Mouse (Mus musculus): ENCODE data around the gene Olfr469. TPM values are rescaled to one million over a fixed set of nuclear protein-coding genes. Genes with fewer than 3 reads are reported as not detected.
"Not testable (repeated sequence)": the region's sequence is repeated elsewhere in the genome, so short reads cannot be mapped to it uniquely, and the experiment has no call there.

The Olfr469 gene
- polyA plus RNA-seq (2015; fragmentation: Nextera tagmentation; extraction: Ambion mirVana): not detected in 2 replicates

DNA sequence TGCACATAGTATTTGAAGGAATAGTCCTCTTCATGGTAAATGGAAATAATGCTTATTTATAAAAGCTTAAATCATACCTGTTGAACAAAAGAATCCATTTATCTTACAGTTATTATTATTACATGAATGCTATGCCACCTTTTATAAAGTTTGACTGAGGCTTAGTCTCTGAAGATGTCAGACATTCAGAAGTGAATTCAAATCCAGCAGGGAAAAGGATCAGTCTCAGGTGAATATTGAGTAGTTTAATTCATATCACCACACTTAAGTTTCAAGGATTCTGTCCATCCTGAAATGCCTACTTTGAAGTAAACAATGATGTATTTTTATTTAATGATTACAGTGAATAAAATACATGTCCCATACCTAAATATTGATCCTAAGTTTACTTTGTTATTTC is at the start of gene Olfr469:
TSS of gene Olfr469 (minus strand) at position 101 of the 400 bp plus-strand sequence.
- H3K4me1 ChIP-seq (ENCODE audit: control insufficient read depth, insufficient read depth, low read depth, low read length); H3K4me3 ChIP-seq (ENCODE audit: low read length); ATAC-seq; H3K27me3 ChIP-seq (replicated peaks; ENCODE audit: control insufficient read depth, insufficient read depth, low read length); H3K9ac ChIP-seq (ENCODE audit: low read depth, low read length); H3K27ac ChIP-seq (ENCODE audit: low read depth, low read length); H3K36me3 ChIP-seq (ENCODE audit: control insufficient read depth, insufficient read depth, low read length); H3K4me2 ChIP-seq (ENCODE audit: low read length); H3K9me3 ChIP-seq (ENCODE audit: control insufficient read depth, low read length): not testable (repeated sequence)

DNA sequence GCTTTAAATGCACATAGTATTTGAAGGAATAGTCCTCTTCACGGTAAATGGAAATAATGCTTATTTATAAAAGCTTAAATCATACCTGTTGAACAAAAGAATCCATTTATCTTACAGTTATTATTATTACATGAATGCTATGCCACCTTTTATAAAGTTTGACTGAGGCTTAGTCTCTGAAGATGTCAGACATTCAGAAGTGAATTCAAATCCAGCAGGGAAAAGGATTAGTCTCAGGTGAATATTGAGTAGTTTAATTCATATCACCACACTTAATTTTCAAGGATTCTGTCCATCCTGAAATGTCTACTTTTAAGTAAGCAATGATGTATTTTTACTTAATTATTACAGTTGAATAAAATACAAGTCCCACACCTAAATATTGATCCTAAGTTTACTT is 22.0 kb upstream of the Olfr469 start, which contains the start of gene Olfr470:
TSS of gene Olfr470 (minus strand) at position 101 of the 400 bp plus-strand sequence.
- not testable (repeated sequence) for ATAC-seq; H3K4me1 ChIP-seq (ENCODE audit: control insufficient read depth, insufficient read depth, low read depth, low read length); H3K27ac ChIP-seq (ENCODE audit: low read depth, low read length); H3K36me3 ChIP-seq (ENCODE audit: control insufficient read depth, insufficient read depth, low read length); H3K9me3 ChIP-seq (ENCODE audit: control insufficient read depth, low read length); H3K9ac ChIP-seq (ENCODE audit: low read depth, low read length); H3K4me2 ChIP-seq (ENCODE audit: low read length); H3K4me3 ChIP-seq (ENCODE audit: low read length); H3K27me3 ChIP-seq (replicated peaks; ENCODE audit: control insufficient read depth, insufficient read depth, low read length)
- WGBS: 81% methylated on average over 1 of the region's 1 CpGs

DNA sequence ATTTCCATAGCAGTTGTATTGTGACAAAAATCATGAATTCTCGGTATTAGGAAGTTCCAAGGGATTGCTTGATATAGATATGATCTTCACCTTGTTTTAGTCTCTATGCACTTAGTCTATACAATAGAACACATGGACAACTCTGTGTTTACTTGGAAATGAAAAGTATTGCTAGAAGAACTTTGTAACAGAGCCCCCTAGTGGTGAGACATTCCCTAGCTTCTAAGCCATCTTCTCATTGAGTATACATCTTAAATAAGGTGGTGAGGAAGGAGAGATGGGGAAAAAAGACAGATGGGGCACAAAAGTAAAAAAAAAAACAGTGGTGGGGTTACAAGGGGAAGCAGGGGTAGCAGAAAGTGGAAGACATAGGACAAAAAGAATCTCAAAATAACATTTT is 16.4 kb upstream of the Olfr469 start:
- no peaks in the 10 kb centered on the region for H3K36me3 ChIP-seq (ENCODE audit: control insufficient read depth, insufficient read depth, low read length)
- WGBS: 80% methylated on average over 1 of the region's 1 CpGs
- ATAC-seq: no peak
- H3K9me3 ChIP-seq (ENCODE audit: control insufficient read depth, low read length): no peaks in the 10 kb centered on the region
- no peak overlapping the region for H3K4me2 ChIP-seq (ENCODE audit: low read length)
- no peaks in the 10 kb centered on the region for H3K4me1 ChIP-seq (ENCODE audit: control insufficient read depth, insufficient read depth, low read depth, low read length)
- no peak overlapping the region for H3K9ac ChIP-seq (ENCODE audit: low read depth, low read length)
- H3K27me3 ChIP-seq (replicated peaks; ENCODE audit: control insufficient read depth, insufficient read depth, low read length): no peaks in the 10 kb centered on the region
- H3K27ac ChIP-seq (ENCODE audit: low read depth, low read length): no peak overlapping the region
- no peak overlapping the region for H3K4me3 ChIP-seq (ENCODE audit: low read length)

DNA sequence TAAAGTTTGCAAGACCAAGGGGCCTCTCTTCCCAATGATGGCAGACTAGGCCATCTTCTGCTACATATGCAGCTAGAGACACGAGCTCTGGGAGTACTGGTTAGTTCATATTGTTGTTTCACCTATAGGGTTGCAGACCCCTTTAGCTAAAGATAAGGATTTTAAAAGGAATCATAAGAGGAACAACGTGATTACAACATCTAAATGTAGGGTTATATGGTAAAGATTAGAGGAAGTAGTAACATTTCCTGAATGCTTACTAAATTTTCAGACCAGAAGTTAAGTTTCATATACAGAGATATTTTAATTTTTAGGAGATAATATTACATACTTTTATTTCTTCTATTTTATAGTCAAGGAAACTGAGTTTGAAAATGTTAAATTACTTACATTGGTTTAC is 1.5 kb downstream of the Olfr469 start:
- not testable (repeated sequence) for H3K9me3 ChIP-seq (ENCODE audit: control insufficient read depth, low read length); H3K4me1 ChIP-seq (ENCODE audit: control insufficient read depth, insufficient read depth, low read depth, low read length); H3K27me3 ChIP-seq (replicated peaks; ENCODE audit: control insufficient read depth, insufficient read depth, low read length); H3K9ac ChIP-seq (ENCODE audit: low read depth, low read length); H3K4me2 ChIP-seq (ENCODE audit: low read length); H3K4me3 ChIP-seq (ENCODE audit: low read length); H3K36me3 ChIP-seq (ENCODE audit: control insufficient read depth, insufficient read depth, low read length); ATAC-seq; H3K27ac ChIP-seq (ENCODE audit: low read depth, low read length)
- WGBS: 66% methylated on average over 2 of the region's 2 CpGs

DNA sequence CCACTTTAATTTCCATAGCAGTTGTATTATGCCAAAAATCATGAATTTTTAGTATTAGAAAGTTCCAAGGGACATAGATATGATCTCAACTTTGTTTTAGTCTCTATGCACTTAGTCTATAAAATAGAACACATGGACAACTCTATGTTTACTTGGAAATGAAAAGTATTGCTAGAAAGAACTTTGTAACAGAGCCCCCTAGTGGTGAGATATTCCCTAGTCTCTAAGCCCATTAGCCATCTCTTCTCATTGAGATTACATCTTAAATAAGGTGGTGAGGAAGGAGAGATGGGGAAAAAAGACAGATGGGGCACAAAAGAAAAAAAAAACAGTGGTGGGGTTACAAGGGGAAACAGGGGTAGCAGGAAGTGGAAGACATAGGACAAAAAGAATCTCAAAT is 5.9 kb downstream of the Olfr469 start:
- H3K9me3 ChIP-seq (ENCODE audit: control insufficient read depth, low read length): no peaks in the 10 kb centered on the region
- H3K27me3 ChIP-seq (replicated peaks; ENCODE audit: control insufficient read depth, insufficient read depth, low read length): no peaks in the 10 kb centered on the region
- no peaks in the 10 kb centered on the region for H3K36me3 ChIP-seq (ENCODE audit: control insufficient read depth, insufficient read depth, low read length)
- no peak overlapping the region for H3K27ac ChIP-seq (ENCODE audit: low read depth, low read length)
- ATAC-seq: no peak
- H3K4me3 ChIP-seq (ENCODE audit: low read length): no peak overlapping the region
- H3K9ac ChIP-seq (ENCODE audit: low read depth, low read length): no peak overlapping the region
- H3K4me2 ChIP-seq (ENCODE audit: low read length): no peak overlapping the region
- no peaks in the 10 kb centered on the region for H3K4me1 ChIP-seq (ENCODE audit: control insufficient read depth, insufficient read depth, low read depth, low read length)

DNA sequence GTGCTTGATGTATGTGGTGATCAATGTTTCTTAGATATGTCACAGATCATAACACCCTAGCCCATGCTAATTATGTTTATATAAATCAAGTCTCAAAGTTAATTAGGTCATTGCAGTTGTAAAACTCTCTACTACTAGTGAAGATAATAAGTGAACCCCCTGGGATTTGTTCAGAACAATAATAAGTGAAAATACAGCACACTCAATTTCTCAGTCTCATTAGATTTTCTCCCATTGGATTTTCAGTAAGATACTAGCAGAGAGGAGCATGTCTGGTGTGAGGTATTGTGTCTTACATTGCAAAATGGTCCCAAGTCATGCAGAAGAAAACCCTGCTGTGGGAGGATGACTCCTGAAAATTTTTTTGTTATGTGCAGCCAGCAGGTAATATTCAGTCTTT is 13.4 kb downstream of the Olfr469 start, which contains the start of gene Olfr467:
TSS of gene Olfr467 (plus strand) at position 301 of the 400 bp plus-strand sequence.
- ATAC-seq: no peak

DNA sequence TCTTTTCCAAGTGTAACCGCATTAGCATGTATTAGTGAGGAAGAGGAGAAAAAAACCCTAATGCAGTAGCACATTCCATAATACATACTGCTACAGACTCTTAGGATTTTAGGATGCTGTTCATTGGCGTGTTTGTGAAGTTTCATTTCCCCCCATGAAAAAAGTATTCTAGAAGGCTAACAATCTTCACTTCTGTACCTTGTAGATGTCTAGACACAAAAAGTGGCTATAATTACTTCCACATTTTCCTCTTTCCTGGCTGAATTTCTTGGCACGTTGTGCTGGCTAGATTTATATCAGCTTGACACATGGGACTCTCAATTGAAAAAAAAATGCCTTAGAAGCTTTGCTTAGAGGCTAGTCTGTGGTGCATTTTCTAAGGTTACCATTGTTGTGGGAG is 23.2 kb downstream of the Olfr469 start:
- Histone ChIP-seq H3K4me2 (ENCODE audit: low read length) (no peak overlapping the region), H3K27ac (ENCODE audit: low read depth, low read length) (no peak overlapping the region), H3K36me3 (ENCODE audit: control insufficient read depth, insufficient read depth, low read length) (no peaks in the 10 kb centered on the region), H3K27me3 (replicated peaks; ENCODE audit: control insufficient read depth, insufficient read depth, low read length) (no peaks in the 10 kb centered on the region), H3K9ac (ENCODE audit: low read depth, low read length) (no peak overlapping the region), H3K4me1 (ENCODE audit: control insufficient read depth, insufficient read depth, low read depth, low read length) (no peaks in the 10 kb centered on the region), H3K4me3 (ENCODE audit: low read length) (no peak overlapping the region), H3K9me3 (ENCODE audit: control insufficient read depth, low read length) (no peaks in the 10 kb centered on the region)
- WGBS: 88% methylated on average over 3 of the region's 3 CpGs
- no peak for ATAC-seq

More for the DNA sequence above, 13.4 kb downstream of the Olfr469 start, which contains the start of gene Olfr467:
- H3K4me3 ChIP-seq (ENCODE audit: low read length): no peak within 1 kb of the TSS
- no peaks in the 10 kb centered on the region for H3K36me3 ChIP-seq (ENCODE audit: control insufficient read depth, insufficient read depth, low read length)
- H3K4me1 ChIP-seq (ENCODE audit: control insufficient read depth, insufficient read depth, low read depth, low read length): no peaks in the 10 kb centered on the region
- H3K27me3 ChIP-seq (replicated peaks; ENCODE audit: control insufficient read depth, insufficient read depth, low read length): no peaks in the 10 kb centered on the region
- no peak within 1 kb of the TSS for H3K27ac ChIP-seq (ENCODE audit: low read depth, low read length)
- no peaks in the 10 kb centered on the region for H3K9me3 ChIP-seq (ENCODE audit: control insufficient read depth, low read length)
- no peak within 1 kb of the TSS for H3K4me2 ChIP-seq (ENCODE audit: low read length)
- H3K9ac ChIP-seq (ENCODE audit: low read depth, low read length): no peak within 1 kb of the TSS

DNA sequence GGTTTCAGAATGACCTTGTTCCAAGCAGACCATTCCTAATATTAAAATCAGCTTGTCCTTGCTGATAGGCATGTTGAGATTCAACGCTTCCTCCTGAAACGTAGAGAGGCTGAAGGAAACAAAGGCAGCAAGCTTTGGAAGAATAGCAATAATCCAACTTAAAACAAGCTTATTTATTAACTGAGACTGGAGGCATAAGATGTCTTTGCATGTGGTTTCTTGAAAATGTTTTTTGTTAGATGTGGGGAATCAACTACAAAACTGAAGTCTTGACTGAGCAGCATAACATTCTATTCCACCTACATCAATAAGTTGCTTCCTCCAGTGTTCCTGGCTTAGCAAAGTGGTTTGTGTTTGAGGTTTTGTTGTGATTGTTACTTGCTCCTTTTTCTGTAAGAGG is 24.2 kb downstream of the Olfr469 start, which contains the start of gene Ovch2:
TSS of gene Ovch2 (minus strand) at position 101 of the 400 bp plus-strand sequence.
- H3K27me3 ChIP-seq (replicated peaks; ENCODE audit: control insufficient read depth, insufficient read depth, low read length): no peaks in the 10 kb centered on the region
- H3K4me3 ChIP-seq (ENCODE audit: low read length): no peak within 1 kb of the TSS
- no peak within 1 kb of the TSS for H3K4me2 ChIP-seq (ENCODE audit: low read length)
- no peak within 1 kb of the TSS for H3K9ac ChIP-seq (ENCODE audit: low read depth, low read length)
- 85% methylated on average over 2 of the region's 2 CpGs for WGBS
- no peak within 1 kb of the TSS for H3K27ac ChIP-seq (ENCODE audit: low read depth, low read length)
- no peaks in the 10 kb centered on the region for H3K36me3 ChIP-seq (ENCODE audit: control insufficient read depth, insufficient read depth, low read length)
- ATAC-seq: no peak
- no peaks in the 10 kb centered on the region for H3K4me1 ChIP-seq (ENCODE audit: control insufficient read depth, insufficient read depth, low read depth, low read length)
- no peaks in the 10 kb centered on the region for H3K9me3 ChIP-seq (ENCODE audit: control insufficient read depth, low read length)

DNA sequence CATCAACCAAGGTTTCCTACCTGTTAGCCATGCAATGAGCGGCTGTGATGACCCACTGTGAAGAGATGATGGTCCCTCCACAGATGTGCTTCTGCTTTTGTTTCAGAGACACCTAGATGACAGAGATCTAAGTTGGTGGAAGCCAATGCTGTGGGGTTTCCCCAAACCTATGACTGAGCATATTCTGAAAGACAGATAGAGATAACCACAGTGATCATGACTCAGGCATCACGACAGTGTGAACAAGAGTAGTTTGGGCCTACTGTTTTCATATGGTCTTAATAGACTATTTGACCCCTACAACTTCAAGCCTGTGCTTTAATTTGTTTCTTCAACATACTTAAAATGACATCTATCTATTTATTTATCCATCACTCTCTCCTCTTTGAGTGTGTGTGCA is 28.8 kb downstream of the Olfr469 start:
- Histone ChIP-seq H3K27ac (ENCODE audit: low read depth, low read length) (no peak overlapping the region), H3K9ac (ENCODE audit: low read depth, low read length) (no peak overlapping the region), H3K27me3 (replicated peaks; ENCODE audit: control insufficient read depth, insufficient read depth, low read length) (no peaks in the 10 kb centered on the region), H3K36me3 (ENCODE audit: control insufficient read depth, insufficient read depth, low read length) (no peaks in the 10 kb centered on the region), H3K9me3 (ENCODE audit: control insufficient read depth, low read length) (no peaks in the 10 kb centered on the region), H3K4me2 (ENCODE audit: low read length) (no peak overlapping the region), H3K4me3 (ENCODE audit: low read length) (no peak overlapping the region), H3K4me1 (ENCODE audit: control insufficient read depth, insufficient read depth, low read depth, low read length) (no peaks in the 10 kb centered on the region)
- WGBS: 88% methylated on average over 2 of the region's 2 CpGs
- ATAC-seq: no peak

All from hindbrain, embryonic 16.5 days (tissue).